Mouse (Mus musculus) embryonic stem cell, embryonic (primary cell): ENCODE data around the gene Zfp362.

ENCODE experiments used
- CTCF ChIA-PET, 4 experiments: fragments of 300-600 bp in 2 of 4; fragments of 350-600 bp in 2 of 4; sonication (Branson Sonifier 250); formaldehyde crosslinking; loops; one replicate each; lab custom pipeline; 2022; ENCODE audit warnings: inconsistent platforms in 2 of 4; lab: Charles Lee
- POLR2A ChIA-PET, 4 experiments: fragments of 300-600 bp in 2 of 4; fragments of 350-600 bp in 2 of 4; sonication (Branson Sonifier 250); formaldehyde crosslinking; loops; one replicate each; lab custom pipeline; 2022; ENCODE audit warnings: antibody characterized with exemption in 4 of 4, inconsistent platforms in 1 of 4; lab: Charles Lee

Gene Zfp362

DNA sequence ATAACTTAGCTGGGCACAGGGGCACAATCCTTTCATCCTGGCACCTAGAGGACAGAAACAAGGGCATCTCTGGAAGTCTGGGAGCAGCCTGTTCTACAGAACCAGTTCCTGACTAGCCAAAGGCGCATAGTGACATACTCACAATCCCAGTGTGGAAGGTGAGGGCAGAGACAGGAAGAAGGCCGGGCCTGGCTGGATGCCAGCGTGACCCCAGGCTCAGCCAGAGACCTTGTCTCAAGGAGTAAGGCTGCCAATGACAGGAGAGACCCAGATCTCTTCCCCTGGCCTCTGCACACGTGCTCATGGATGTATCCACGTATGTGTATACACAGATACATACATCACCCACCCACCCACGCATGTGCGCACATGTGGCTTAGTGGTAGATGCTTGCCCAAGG is 23.8 kb downstream of the Zfp362 start:
- POLR2A ChIA-PET: interaction anchor here in 1 of 4 experiments (0.6 kb wide), 1 partner anchor 133 kb away, joined by 3 read pairs; no protein-coding TSS in a partner anchor

DNA sequence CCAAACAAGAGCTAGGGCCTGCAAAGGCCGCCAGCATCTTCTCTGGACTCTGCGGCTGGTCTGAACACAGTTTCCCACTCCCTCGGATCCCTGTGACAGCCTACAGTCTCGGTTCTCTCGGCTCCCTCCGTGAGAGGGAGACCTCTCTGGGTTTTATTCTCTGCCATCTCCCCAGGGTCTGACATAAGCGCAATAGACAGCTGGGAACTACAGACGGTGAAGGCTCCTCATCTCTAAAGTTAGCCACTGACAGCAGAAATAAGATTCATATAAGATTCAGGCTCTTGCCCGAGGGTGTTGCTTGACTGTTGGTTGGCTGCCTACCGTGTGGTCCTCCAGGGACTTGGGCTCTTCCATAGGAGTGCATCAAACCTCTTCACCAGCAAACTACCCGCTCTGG is 28.3 kb downstream of the Zfp362 start:
- ChIA-PET CTCF (interaction anchor here (0.6 to 6.0 kb wide), 16 partner anchors 9 to 366 kb away, joined by 3 to 103 read pairs (median 5); no protein-coding TSS in a partner anchor), POLR2A (interaction anchor here in 3 of 4 experiments (0.9 to 1.3 kb wide), 6 partner anchors 11 to 704 kb away, joined by 3 to 4 read pairs (median 4); no protein-coding TSS in a partner anchor)

More for the DNA sequence above, 23.8 kb downstream of the Zfp362 start:
- CTCF ChIA-PET: interaction anchor here in 2 of 4 experiments (1.1 to 1.8 kb wide), 2 partner anchors 8 to 71 kb away, joined by 3 to 6 read pairs; no protein-coding TSS in a partner anchor

DNA sequence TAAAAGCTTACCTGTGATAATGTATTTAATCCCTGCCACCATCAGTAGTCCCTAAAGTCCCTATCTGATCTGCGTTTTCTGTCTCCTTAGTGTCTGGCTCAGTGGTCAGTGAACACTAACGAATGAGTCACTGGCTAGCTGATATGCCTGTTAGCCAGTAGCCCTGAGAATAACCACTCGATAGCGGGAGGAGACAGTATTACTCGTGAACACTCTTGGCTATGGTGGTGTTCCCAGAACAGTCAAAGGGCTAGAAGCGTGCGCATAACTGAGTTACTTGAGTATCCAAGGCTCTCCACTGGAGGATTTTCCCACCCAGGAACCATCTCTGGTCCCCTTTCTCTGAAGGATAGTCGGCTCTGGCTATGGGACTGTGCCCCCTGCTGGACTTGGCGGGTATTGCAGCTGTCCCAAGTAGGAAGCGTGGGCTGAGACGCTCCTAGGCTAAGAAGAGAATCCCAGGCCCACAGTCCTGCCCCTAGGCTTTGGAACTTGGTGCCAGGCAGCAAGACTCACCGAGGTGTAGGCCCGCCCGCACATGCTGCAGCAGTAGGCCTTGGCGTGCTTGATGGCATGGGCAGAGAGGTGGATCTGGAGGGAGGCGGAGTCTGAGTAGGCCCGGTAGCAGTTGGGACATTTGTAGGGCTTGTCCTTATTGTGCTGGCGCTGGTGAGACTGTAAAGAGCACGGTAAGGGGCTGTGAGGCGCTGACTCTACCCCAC is 29.1 kb downstream of the Zfp362 start:
- ChIA-PET POLR2A (interaction anchor here in 3 of 4 experiments (0.6 to 1.5 kb wide), 8 partner anchors 12 to 66 kb away, joined by 3 to 5 read pairs (median 3); no protein-coding TSS in a partner anchor), CTCF (interaction anchor here (0.5 to 6.0 kb wide), 27 partner anchors 8 to 1291 kb away, joined by 3 to 103 read pairs (median 4); no protein-coding TSS in a partner anchor)

DNA sequence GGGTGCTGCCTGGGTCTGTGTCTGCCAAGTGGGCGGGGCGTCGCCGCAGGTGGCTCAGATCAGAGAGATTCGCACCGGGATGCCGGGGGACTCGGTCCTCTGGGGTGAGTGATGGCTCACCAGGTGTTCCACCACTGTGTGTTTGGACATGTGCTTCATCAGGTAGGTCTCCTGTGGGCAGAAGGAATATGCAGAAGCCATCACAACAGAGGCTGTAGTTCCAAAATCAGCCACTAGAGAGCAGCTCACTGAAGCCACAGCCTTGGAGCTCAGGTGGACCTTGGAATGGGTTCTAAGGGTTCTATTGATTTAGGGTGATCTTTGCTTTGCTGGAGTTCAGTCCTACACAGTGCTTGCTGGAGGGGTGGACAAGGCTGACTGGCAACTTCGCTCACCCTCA is 31.4 kb downstream of the Zfp362 start:
- CTCF ChIA-PET: interaction anchor here (0.5 to 6.0 kb wide), 55 partner anchors 8 to 1354 kb away, joined by 3 to 103 read pairs (median 3); partner anchors contain the start of genes Zscan20 (in 2 of the 4), A3galt2 (in 1 of the 4) and Tlr12 (in 1 of the 4)

DNA sequence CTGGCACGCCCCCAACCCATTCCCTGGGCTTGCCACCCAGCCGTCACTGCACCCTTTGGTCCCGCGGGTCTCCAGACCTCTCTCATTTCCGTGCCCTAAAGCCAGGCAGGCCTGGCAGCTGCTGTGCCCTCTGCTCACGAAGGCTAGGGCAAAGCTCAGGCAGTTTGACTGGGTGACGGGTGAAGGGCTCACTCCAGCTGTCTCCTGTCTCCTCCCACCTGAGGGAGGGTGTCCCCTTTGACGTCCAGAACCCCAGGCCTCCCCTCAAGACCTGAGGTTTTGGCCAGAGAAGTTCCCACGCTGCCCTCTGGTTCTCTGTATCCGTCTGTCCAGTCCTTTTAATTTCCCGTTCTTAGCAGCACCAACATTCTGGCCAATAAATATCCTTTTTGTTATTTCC is 32.0 kb downstream of the Zfp362 start:
- ChIA-PET CTCF (interaction anchor here (0.6 to 6.0 kb wide), 26 partner anchors 7 to 926 kb away, joined by 3 to 103 read pairs (median 4); partner anchors contain the start of genes A3galt2 (in 1 of the 4), Tlr12 (in 1 of the 4) and Zscan20 (in 1 of the 4)), POLR2A (interaction anchor here in 2 of 4 experiments (0.9 to 1.4 kb wide), 5 partner anchors 52 to 284 kb away, joined by 3 to 4 read pairs (median 3); partner anchors contain the start of gene Rnf19b (in 1 of the 2))

More for the DNA sequence above, 31.4 kb downstream of the Zfp362 start:
- POLR2A ChIA-PET: interaction anchor here in 2 of 4 experiments (0.9 to 1.4 kb wide), 8 partner anchors 24 to 284 kb away, joined by 3 to 4 read pairs (median 3); partner anchors contain the start of gene Rnf19b (in 1 of the 2)

DNA sequence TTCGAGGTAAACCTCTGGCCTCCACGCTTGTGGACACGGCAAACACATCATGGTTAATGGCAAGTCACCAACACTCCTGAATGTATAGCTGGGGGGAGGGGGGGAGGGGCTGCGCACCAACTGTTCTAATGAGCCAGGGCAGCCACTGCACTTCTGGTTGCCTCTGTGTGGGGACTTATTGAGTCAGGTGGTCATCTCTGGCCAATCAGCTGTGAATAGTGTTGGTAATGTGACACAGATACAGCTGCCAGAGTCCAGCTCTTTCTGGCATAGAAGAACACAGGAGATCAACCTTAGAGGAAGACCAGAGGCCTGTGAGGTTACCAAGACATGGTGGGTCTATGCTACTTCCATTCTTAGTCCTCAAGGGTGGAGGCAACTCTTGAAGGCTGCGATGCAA is 35.1 kb downstream of the Zfp362 start:
- ChIA-PET CTCF (interaction anchor here in 3 of 4 experiments (0.5 to 2.3 kb wide), 5 partner anchors 17 to 810 kb away, joined by 3 to 12 read pairs (median 4); no protein-coding TSS in a partner anchor), POLR2A (interaction anchor here in 2 of 4 experiments (0.7 to 1.2 kb wide), 3 partner anchors 14 to 161 kb away, joined by 3 read pairs; partner anchors contain the start of gene Zscan20 (in 1 of the 2))

DNA sequence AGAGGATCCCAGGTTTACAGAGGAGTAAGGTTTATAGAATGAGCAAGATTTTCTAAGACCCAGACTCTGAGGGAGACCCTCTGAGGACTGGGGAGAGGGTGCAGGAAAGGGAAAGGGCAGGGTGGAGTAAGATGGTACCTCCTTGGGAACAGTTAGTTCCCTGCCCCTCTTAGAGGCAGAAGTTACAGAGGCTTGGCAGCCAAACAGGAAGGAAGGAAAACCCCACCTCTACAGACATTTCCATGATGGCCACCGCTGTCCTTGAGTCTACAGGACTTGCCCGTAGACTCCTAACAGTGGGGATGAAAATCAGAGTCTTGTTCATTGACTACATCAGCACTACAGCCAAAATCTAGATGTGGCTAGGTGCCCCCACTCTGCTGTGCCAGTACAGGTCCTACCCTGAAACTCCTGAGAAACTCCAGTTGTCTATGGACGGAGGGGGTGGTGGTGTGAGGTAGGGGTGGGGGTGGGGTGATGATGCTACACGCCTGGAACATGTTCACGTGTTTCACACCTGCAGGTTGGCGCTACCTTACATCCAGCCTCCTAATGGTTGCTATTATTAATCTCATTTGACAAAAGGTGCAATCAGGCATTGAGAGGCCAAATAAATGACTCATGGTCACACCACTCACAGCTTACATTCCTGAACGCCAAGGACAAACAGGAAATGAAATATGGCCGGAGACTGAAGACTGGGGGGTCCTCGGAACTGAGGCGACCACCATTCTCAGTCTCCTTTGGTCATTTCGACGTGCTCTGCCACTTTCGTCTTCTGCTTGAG is 36.1 kb downstream of the Zfp362 start:
- CTCF ChIA-PET: interaction anchor here in 2 of 4 experiments (1.3 to 2.3 kb wide), 2 partner anchors 59 kb away, joined by 3 to 12 read pairs; no protein-coding TSS in a partner anchor
- POLR2A ChIA-PET: interaction anchor here in 1 of 4 experiments (1.2 kb wide), 1 partner anchor 13 kb away, joined by 3 read pairs; no protein-coding TSS in a partner anchor

DNA sequence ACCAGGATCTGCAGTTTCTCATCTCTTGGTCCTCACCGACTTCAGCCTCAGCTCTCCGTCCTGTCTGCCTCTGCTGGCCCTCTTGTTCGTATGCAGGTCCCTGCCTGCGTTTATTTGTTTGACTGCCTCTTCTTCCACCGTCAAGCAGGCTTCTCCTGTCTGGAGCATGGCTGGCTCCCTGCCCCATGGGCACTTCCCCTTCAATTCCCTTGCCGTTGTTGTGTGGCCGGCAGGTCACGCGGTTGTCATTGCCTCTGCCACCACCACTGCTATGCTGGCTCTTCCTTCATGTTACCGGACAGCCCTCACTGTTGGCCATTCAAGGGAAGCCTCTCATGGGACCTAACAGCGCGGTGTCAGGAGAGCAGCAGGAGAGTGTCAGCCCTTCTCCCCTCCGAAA is 37.7 kb downstream of the Zfp362 start:
- CTCF ChIA-PET: interaction anchor here in 3 of 4 experiments (1.3 to 1.4 kb wide), 3 partner anchors 56 to 57 kb away, joined by 3 to 5 read pairs (median 3); no protein-coding TSS in a partner anchor
- POLR2A ChIA-PET: interaction anchor here in 2 of 4 experiments (0.9 kb wide), 2 partner anchors 15 kb away, joined by 3 read pairs; no protein-coding TSS in a partner anchor

DNA sequence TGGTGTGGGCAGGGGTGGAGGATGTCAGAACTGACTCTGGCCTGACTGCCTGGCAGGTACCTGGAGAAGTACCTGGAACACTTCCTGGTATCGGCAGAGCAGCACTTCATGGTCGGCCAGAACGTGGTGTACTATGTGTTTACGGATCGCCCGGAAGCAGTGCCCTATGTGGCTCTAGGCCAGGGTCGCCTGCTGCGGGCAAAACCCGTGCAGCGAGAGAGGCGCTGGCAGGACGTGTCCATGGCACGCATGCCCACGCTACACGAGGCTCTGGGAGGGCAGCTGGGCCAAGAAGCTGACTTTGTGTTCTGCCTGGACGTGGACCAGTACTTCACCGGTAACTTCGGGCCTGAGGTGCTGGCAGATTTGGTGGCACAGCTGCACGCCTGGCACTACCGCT is 38.9 kb downstream of the Zfp362 start:
- POLR2A ChIA-PET: interaction anchor here in 1 of 4 experiments (1.1 kb wide), 1 partner anchor 11 kb away, joined by 3 read pairs; no protein-coding TSS in a partner anchor
- CTCF ChIA-PET: interaction anchor here in 3 of 4 experiments (1.1 to 1.8 kb wide), 7 partner anchors 7 to 56 kb away, joined by 3 to 7 read pairs (median 4); no protein-coding TSS in a partner anchor

DNA sequence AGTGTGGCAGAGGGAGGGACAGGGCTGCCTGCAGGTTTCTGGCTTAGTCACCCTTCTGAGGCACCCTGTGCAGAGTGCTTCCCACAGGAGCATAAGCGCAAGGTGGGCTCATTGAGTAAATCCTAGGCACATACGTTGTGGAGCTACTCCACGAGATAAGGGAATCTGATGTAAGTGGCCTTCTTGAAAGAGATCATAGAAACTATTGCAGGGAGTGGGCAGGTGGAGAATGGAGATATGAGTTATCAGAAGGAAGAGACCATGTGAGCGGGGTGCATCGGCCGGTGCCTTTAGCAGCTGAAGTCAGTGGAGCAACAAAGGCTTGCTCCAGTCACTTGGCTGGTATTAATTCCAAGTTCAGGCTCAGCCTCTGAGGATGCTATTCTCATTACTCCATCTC is 45.8 kb downstream of the Zfp362 start:
- POLR2A ChIA-PET: interaction anchor here in 2 of 4 experiments (0.6 to 1.6 kb wide), 2 partner anchors 150 to 298 kb away, joined by 3 read pairs; partner anchors contain the start of gene Rnf19b (in 1 of the 2)

DNA sequence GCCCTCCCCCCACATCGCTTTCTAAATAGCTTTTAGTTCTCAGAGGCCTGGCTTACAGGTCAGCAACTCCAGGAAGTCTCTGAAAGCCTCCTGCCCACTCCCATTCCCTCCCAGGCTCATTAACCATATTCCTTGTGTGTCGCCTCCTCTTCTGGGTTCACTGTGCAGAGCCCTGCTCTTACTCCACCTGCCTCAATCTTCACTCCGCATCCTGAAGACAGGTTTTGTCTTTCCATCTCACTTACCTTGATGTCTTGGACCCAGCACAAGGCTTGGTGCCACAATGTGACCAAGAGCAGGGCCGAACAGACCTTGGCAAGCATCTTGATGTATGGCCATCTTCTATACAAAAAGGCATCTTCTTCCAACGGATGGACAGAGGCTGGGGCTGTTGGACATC is 46.6 kb downstream of the Zfp362 start:
- CTCF ChIA-PET: interaction anchor here in 2 of 4 experiments (0.6 to 1.5 kb wide), 3 partner anchors 18 to 758 kb away, joined by 3 to 6 read pairs (median 3); no protein-coding TSS in a partner anchor
- POLR2A ChIA-PET: interaction anchor here in 1 of 4 experiments (1.6 kb wide), 1 partner anchor 299 kb away, joined by 3 read pairs; the partner anchor contains the start of gene Rnf19b

More for the DNA sequence above, 45.8 kb downstream of the Zfp362 start:
- CTCF ChIA-PET: interaction anchor here in 1 of 4 experiments (1.5 to 1.6 kb wide), 2 partner anchors 15 to 49 kb away, joined by 4 to 6 read pairs; no protein-coding TSS in a partner anchor

DNA sequence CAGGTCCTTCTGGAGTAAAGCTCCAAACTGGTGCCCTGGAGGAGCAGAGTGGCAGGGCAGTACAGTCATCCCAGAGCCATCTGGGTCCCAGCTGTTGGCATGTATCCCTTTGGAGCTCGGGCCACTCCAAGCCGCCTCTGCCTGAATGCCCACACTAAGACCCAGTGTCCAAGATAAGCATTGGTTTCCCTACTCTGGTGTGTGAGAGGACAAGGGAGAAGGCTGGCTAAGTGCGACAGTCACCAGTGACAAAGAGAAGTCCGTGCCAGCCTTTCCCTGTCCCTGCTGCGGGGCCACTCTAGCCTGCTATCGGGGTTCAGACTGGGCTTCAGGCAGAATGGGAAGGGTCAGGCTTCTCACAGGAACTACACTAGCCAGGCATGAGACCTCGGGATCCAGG is 49.9 kb downstream of the Zfp362 start:
- POLR2A ChIA-PET: interaction anchor here in 3 of 4 experiments (0.6 to 1.7 kb wide), 6 partner anchors 11 to 757 kb away, joined by 3 to 6 read pairs (median 3); partner anchors contain the start of genes Marcksl1 (in 1 of the 3) and Rnf19b (in 1 of the 3)
- CTCF ChIA-PET: interaction anchor here in 3 of 4 experiments (0.6 to 1.6 kb wide), 4 partner anchors 19 to 1168 kb away, joined by 3 to 8 read pairs (median 4); no protein-coding TSS in a partner anchor

DNA sequence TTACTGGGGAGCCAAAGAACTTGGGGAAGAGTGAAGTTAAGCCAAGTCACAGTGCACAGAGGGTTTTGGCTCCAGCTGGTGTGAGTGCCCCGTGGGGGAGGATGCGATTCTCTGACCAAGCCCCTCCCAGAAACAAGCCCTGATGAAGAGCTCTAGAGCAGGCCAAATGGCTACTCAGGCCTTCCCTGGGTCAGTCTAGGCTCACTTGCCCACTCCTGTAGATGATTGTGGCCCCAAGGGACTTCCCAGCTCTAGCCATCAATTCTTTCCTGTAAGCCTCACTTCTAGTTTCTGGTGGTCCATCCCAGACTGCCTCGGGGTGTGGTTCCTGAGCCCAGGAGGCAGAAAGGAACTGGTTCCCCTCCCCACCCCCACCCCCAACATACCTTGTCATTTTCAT is 50.8 kb downstream of the Zfp362 start, which contains the start of gene A3galt2:
Gene A3galt2 (plus strand): TSS at position 301 of the 400 bp plus-strand sequence.
- CTCF ChIA-PET: interaction anchor here (0.6 to 1.6 kb wide), 5 partner anchors 19 to 1167 kb away, joined by 3 to 8 read pairs (median 4); no protein-coding TSS in a partner anchor
- POLR2A ChIA-PET: interaction anchor here in 2 of 4 experiments (0.6 to 1.7 kb wide), 6 partner anchors 27 to 758 kb away, joined by 3 to 6 read pairs (median 3); partner anchors contain the start of genes Marcksl1 (in 1 of the 2) and Rnf19b (in 1 of the 2)

DNA sequence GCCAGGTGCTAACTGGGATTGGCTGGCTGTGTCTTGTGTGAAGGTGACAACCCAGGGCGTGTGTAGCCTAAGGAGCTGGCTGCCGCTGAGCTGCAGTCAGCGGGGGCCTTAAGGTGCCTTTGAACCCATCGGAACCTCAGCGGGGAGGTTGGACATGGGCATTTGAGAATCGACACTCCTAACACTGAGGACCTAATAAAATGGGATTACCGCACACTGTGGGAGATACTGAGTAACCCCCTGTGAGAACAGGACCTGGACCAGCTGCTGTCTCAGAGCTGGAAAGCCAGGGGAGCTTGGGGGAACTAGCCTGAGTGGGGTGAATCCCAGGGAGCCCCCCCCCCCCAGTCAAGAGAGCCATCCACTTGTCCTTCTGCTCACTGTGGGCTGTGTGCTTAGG is 52.3 kb downstream of the Zfp362 start:
- ChIA-PET POLR2A (interaction anchor here in 2 of 4 experiments (0.6 to 1.6 kb wide), 5 partner anchors 10 to 304 kb away, joined by 3 to 4 read pairs (median 3); partner anchors contain the start of gene Rnf19b (in 1 of the 2)), CTCF (interaction anchor here (0.6 to 3.2 kb wide), 8 partner anchors 14 to 102 kb away, joined by 4 to 21 read pairs (median 5); no protein-coding TSS in a partner anchor)

DNA sequence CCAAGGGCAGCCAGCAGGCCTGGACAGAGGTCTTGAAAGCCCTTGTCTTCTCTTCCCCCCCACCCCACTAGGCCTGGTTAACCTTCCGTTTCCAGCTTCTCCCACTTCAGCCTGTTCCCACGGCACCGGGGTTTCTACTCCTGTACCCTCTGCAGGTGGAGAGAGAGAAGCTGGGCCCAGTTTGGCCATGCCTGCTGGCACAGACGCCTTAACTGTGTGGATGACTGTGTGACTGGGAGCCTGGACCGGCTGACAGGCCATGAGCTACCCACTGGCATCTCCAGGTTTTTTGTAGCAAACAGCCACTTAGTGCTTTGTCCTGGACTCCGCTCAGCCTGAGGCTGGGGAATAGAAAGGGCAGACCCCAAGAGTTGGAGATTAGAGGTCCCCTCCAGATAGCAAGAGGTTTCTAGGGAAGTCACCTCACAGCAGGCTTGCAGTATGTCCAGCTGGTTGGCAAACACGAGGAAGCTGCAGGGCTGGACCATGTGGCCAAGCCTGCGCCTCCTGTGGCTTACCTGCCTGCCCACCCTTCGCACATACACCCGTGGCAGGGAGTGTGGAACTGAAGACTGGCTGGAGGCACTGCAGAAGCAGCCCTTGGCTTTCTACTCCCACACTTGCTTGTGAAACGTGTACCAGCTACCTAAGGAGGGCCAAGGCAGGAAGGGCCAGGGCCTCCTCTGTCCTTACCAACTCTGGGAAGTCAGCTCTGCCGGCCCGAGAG is 53.7 kb downstream of the Zfp362 start:
- ChIA-PET CTCF (interaction anchor here (0.5 to 3.2 kb wide), 6 partner anchors 16 to 106 kb away, joined by 3 to 21 read pairs (median 8); no protein-coding TSS in a partner anchor), POLR2A (interaction anchor here in 1 of 4 experiments (0.5 to 1.6 kb wide), 4 partner anchors 12 to 33 kb away, joined by 3 to 4 read pairs (median 3); no protein-coding TSS in a partner anchor)
